Comparison of ENCODE assay signal across 9 mouse cellular contexts in genomic region chr12:102327525-102327924, GRCm38 (mm10). TPM values are rescaled to one million over a fixed set of nuclear protein-coding genes. Genes with fewer than 3 reads are reported as not detected.
DNase-seq lines count a peak whose midpoint lies in the region; ATAC-seq and TF ChIP-seq lines count a peak whose summit lies in the region.
"Had no signal": no experiment of that assay in that cellular context is flagged by ENCODE, and none has a peak within 500 bp of the region (broad histone marks: within the 10 kb centered on the region; RNA-seq: fewer than 3 reads in every experiment).

No protein-coding gene starts in this region.

- TF ChIP-seq CTCF in liver, postnatal 0 days (IDR thresholded peaks at IDR 0.05; ENCODE audit: low read depth) = peak; percentile 36; the same call in 1 of the 2 replicates

- H3K27me3 ChIP-seq in heart, embryonic 12.5 days (replicated peaks) = no peaks in the 10 kb centered on the region
- H3K27me3 ChIP-seq in liver, postnatal 0 days (ENCODE audit: insufficient read depth, low read length) = no peaks in the 10 kb centered on the region
- H3K27me3 ChIP-seq in liver, embryonic 12.5 days (replicated peaks) = no peaks in the 10 kb centered on the region

- H3K27ac ChIP-seq in heart, embryonic 12.5 days (ENCODE audit: poor library complexity, severe bottlenecking) = no peak overlapping the region
- H3K27ac ChIP-seq in liver, postnatal 0 days (ENCODE audit: low read depth) = no peak overlapping the region
- H3K27ac ChIP-seq in liver, embryonic 12.5 days = no peak overlapping the region

- no peak overlapping the region for H3K4me3 ChIP-seq in heart, embryonic 12.5 days
- H3K4me3 ChIP-seq in liver, postnatal 0 days (ENCODE audit: low read depth, low read length) = no peak overlapping the region
- no peak overlapping the region for H3K4me3 ChIP-seq in liver, embryonic 12.5 days

- no peak for ATAC-seq in heart, embryonic 12.5 days (ENCODE audit: insufficient number of reproducible peaks, low FRiP score)
- ATAC-seq in liver, postnatal 0 days = no peak
- no peak for ATAC-seq in liver, embryonic 12.5 days

- H3K4me1 ChIP-seq in heart, embryonic 12.5 days (replicated peaks) = peaks cover 18% of the 10 kb centered on the region
- no peaks in the 10 kb centered on the region for H3K4me1 ChIP-seq in liver, postnatal 0 days (ENCODE audit: insufficient read depth)
- no peaks in the 10 kb centered on the region for H3K4me1 ChIP-seq in liver, embryonic 12.5 days

- H3K9me3 ChIP-seq in heart, embryonic 12.5 days (replicated peaks) = no peaks in the 10 kb centered on the region
- H3K9me3 ChIP-seq in liver, postnatal 0 days (ENCODE audit: low read length) = no peaks in the 10 kb centered on the region
- H3K9me3 ChIP-seq in liver, embryonic 12.5 days (replicated peaks) = no peaks in the 10 kb centered on the region
- H3K9me3 ChIP-seq: G1E had no signal

- H3K9ac ChIP-seq in heart, embryonic 12.5 days = no peak overlapping the region
- no peak overlapping the region for H3K9ac ChIP-seq in liver, postnatal 0 days (replicated peaks)
- no peak overlapping the region for H3K9ac ChIP-seq in liver, embryonic 12.5 days

- TF ChIP-seq EP300 in liver, postnatal 0 days (IDR thresholded peaks at IDR 0.05; ENCODE audit: low read depth) = no peak

- DNase-seq in heart, postnatal 10 days = peak; percentile 32 to 37
- no peak for DNase-seq in liver, postnatal 0 days
- DNase-seq in MEL-GATA-1-ER (ENCODE audit: extremely low read depth, low read depth) = peak; percentile 17
- DNase-seq in lung, postnatal 36 days = peak; percentile 65
- DNase-seq in right cerebral cortex, postnatal 25 days = no peak
- DNase-seq: cerebellum, postnatal 25 days had no signal

- no peak overlapping the region for H3K4me2 ChIP-seq in heart, embryonic 12.5 days
- no peak overlapping the region for H3K4me2 ChIP-seq in liver, postnatal 0 days (ENCODE audit: low read depth, low read length)
- H3K4me2 ChIP-seq in liver, embryonic 12.5 days = no peak overlapping the region

- 69% methylated on average over 4 of the region's 4 CpGs for WGBS in heart, embryonic 12.5 days
- 61% methylated on average over 4 of the region's 4 CpGs for WGBS in liver, postnatal 0 days (ENCODE audit: insufficient replicate concordance)
- WGBS in liver, embryonic 12.5 days (ENCODE audit: insufficient replicate concordance) = 70% methylated on average over 4 of the region's 4 CpGs

- intact Hi-C loops in heart, postnatal 10 days (cut with DNase I) = no loop called here

- peaks cover 21% of the 10 kb centered on the region; the same call in 1 of the 2 replicates for H3K36me3 ChIP-seq in heart, embryonic 12.5 days
- H3K36me3 ChIP-seq in liver, postnatal 0 days (replicated peaks; ENCODE audit: insufficient read depth, low read length) = peaks cover 14% of the 10 kb centered on the region
- peaks cover 26% of the 10 kb centered on the region for H3K36me3 ChIP-seq in liver, embryonic 12.5 days
- H3K36me3 ChIP-seq: G1E had no signal

RNA-seq across cellular contexts. Expression of gene Rin3, which starts 44.7 kb away (rescaled TPM):
- 10 to 100 TPM; 21.2 to 27.4 TPM for total RNA-seq in heart, postnatal 10 days (2021)
- polyA plus RNA-seq in heart, embryonic 12.5 days (2016; fragmentation: Nextera tagmentation; extraction: Ambion mirVana) = 9.9 and 10.3 TPM in 2 replicates
- 8.3 and 10.0 TPM in 2 replicates for polyA plus RNA-seq in liver, postnatal 0 days (2015; fragmentation: Nextera tagmentation; extraction: Ambion mirVana)
- polyA plus RNA-seq in liver, embryonic 12.5 days (2016; fragmentation: Nextera tagmentation; extraction: Ambion mirVana) = 5.8 and 10.3 TPM in 2 replicates

Comparison
In these comparisons a context has a peak if more than half of its experiments do, and no peak if none do; other contexts are left out.
1. DNase-seq: peak in heart, postnatal 10 days (2 of 2), MEL-GATA-1-ER (single experiment) and lung, postnatal 36 days (single experiment); none in liver, postnatal 0 days (single experiment) and right cerebral cortex, postnatal 25 days (single experiment).